Mouse (Mus musculus) intestine, embryonic 14.5 days (tissue): ENCODE measurements around the gene Gadl1. TPM values are rescaled to one million over a fixed set of nuclear protein-coding genes. Genes with fewer than 3 reads are reported as not detected.
"Not testable (repeated sequence)": the region's sequence is repeated elsewhere in the genome, so short reads cannot be mapped to it uniquely, and the experiment has no call there.

Experiments used
- ATAC-seq: fragments of 200-750 bp; cut with Nextera tagmentation; replicated peaks from 2 replicates; pipeline ENCODE4 v1.8.0; 2017; ENCODE audit warnings: low read depth, moderate number of reproducible peaks, moderate TSS enrichment, moderate library complexity; ENCODE audit not compliant: low FRiP score, low TSS enrichment
- DNase-seq: peaks from one replicate; pipeline ENCODE4 v3.0.0-alpha.2; 2018; ENCODE audit warnings: low spot score
- H3K27ac ChIP-seq: fragments of 300-500 bp; sonication (generic); 2 replicates; pipeline ENCODE4 v1.5.1; 2014; ENCODE audit warnings: low read depth, mild to moderate bottlenecking, control low read depth
- H3K27me3 ChIP-seq: fragments of 300-500 bp; sonication (generic); replicated peaks from 2 replicates; pipeline ENCODE4 v1.6.1; 2014; ENCODE audit warnings: low read length, control low read depth; ENCODE audit not compliant: control insufficient read depth, insufficient read depth
- H3K36me3 ChIP-seq: fragments of 300-500 bp; sonication (generic); 2 replicates; pipeline ENCODE4 v1.6.1; 2014; ENCODE audit warnings: low read length, control low read depth; ENCODE audit not compliant: control insufficient read depth, insufficient read depth
- H3K4me1 ChIP-seq: fragments of 300-500 bp; sonication (generic); replicated peaks from 2 replicates; pipeline ENCODE4 v1.6.1; 2014; ENCODE audit warnings: low read length, control low read depth, mixed read lengths; ENCODE audit not compliant: control insufficient read depth, insufficient read depth
- H3K4me2 ChIP-seq: fragments of 300-500 bp; sonication (generic); 2 replicates; pipeline ENCODE4 v1.6.1; 2014; ENCODE audit warnings: low read length
- H3K4me3 ChIP-seq: fragments of 300-500 bp; sonication (generic); 2 replicates; pipeline ENCODE4 v1.5.1; 2014; ENCODE audit warnings: low read depth, low read length, control low read depth, mixed read lengths
- H3K9ac ChIP-seq: fragments of 300-500 bp; sonication (generic); 2 replicates; pipeline ENCODE4 v1.6.1; 2014; ENCODE audit warnings: mild to moderate bottlenecking, low read length
- H3K9me3 ChIP-seq: fragments of 300-500 bp; sonication (generic); 2 replicates; pipeline ENCODE4 v1.6.1; 2016; ENCODE audit warnings: low read length, control low read depth; ENCODE audit not compliant: control insufficient read depth
- WGBS: fragments of 180-500 bp; shearing (Covaris S2); extraction: QIAGEN DNeasy Blood & Tissue Kit; methylation state at CpG from one replicate; pipeline ENCODE4 v1.1.7; 2014; 5-methylcytosine and 5-hydroxymethylcytosine counted together
- polyA plus RNA-seq: library from polyadenylated mRNA; unstranded; fragments of >200 nt; fragmentation: Nextera tagmentation; extraction: Ambion mirVana; gene quantifications from 2 replicates; pipeline ENCODE4 v1.2.1, GENCODE M21; 2014

Gene Gadl1
- polyA plus RNA-seq, 1 experiment from 2014 or later: 0.38 TPM

- no peak for DNase-seq
- H3K27ac ChIP-seq: no peak overlapping the region
- 85% methylated on average over 3 of the region's 3 CpGs for WGBS
These were observed 107.8 kb downstream of the Gadl1 start for GRCm38 (mm10) chr9:116017091-116017490.

GRCm38 (mm10) chr9:116018586-116018985 is 109.3 kb downstream of the Gadl1 start:
- H3K27ac ChIP-seq: no peak overlapping the region
- H3K4me2 ChIP-seq: no peak overlapping the region
- H3K27me3 ChIP-seq: no peaks in the 10 kb centered on the region
- DNase-seq: no peak
- no peaks in the 10 kb centered on the region for H3K9me3 ChIP-seq
- WGBS: 87% methylated on average over 7 of the region's 7 CpGs
- H3K4me1 ChIP-seq: peaks cover 9% of the 10 kb centered on the region; the same call in 1 of the 2 replicates
- ATAC-seq: no peak
- H3K4me3 ChIP-seq: no peak overlapping the region
- H3K9ac ChIP-seq: no peak overlapping the region
- no peaks in the 10 kb centered on the region for H3K36me3 ChIP-seq

More at GRCm38 (mm10) chr9:116017091-116017490, 107.8 kb downstream of the Gadl1 start:
- H3K4me1 ChIP-seq: peaks cover 9% of the 10 kb centered on the region; the same call in 1 of the 2 replicates
- H3K27me3 ChIP-seq: no peaks in the 10 kb centered on the region
- no peaks in the 10 kb centered on the region for H3K36me3 ChIP-seq
- 0 out of 2 replicates have a peak, but pooled peaks cover under 1% of the 10 kb centered on the region for H3K9me3 ChIP-seq
- H3K9ac ChIP-seq: no peak overlapping the region
- H3K4me2 ChIP-seq: no peak overlapping the region
- H3K4me3 ChIP-seq: no peak overlapping the region
- no peak for ATAC-seq

- no peaks in the 10 kb centered on the region for H3K36me3 ChIP-seq
- no peaks in the 10 kb centered on the region for H3K4me1 ChIP-seq
- DNase-seq: no peak
- H3K4me2 ChIP-seq: no peak overlapping the region
- H3K27ac ChIP-seq: no peak overlapping the region
- H3K4me3 ChIP-seq: no peak overlapping the region
- H3K27me3 ChIP-seq: no peaks in the 10 kb centered on the region
- WGBS: 87% methylated on average over 6 of the region's 6 CpGs
- H3K9ac ChIP-seq: no peak overlapping the region
- H3K9me3 ChIP-seq: no peaks in the 10 kb centered on the region
- no peak for ATAC-seq
These were observed 116.1 kb downstream of the Gadl1 start for GRCm38 (mm10) chr9:116025371-116025770.

GRCm38 (mm10) chr9:116029076-116029475 is 119.8 kb downstream of the Gadl1 start:
- Histone ChIP-seq H3K4me1 (peaks cover 3% of the 10 kb centered on the region; the same call in 1 of the 2 replicates), H3K9ac (no peak overlapping the region), H3K36me3 (no peaks in the 10 kb centered on the region), H3K9me3 (no peaks in the 10 kb centered on the region), H3K27ac (no peak overlapping the region), H3K27me3 (no peaks in the 10 kb centered on the region), H3K4me3 (no peak overlapping the region), H3K4me2 (no peak overlapping the region)
- ATAC-seq (no peak), DNase-seq (no peak)
- WGBS: 92% methylated on average over 2 of the region's 2 CpGs

- ATAC-seq (no peak), DNase-seq (no peak)
- H3K9me3 ChIP-seq: no peaks in the 10 kb centered on the region
- 35% methylated on average over 5 of the region's 5 CpGs for WGBS
- no peak overlapping the region for H3K4me2 ChIP-seq
- H3K4me1 ChIP-seq: peaks cover 3% of the 10 kb centered on the region; the same call in 1 of the 2 replicates
- H3K4me3 ChIP-seq: no peak overlapping the region
- H3K27me3 ChIP-seq: no peaks in the 10 kb centered on the region
- no peak overlapping the region for H3K9ac ChIP-seq
- H3K27ac ChIP-seq: no peak overlapping the region
- H3K36me3 ChIP-seq: no peaks in the 10 kb centered on the region
These were observed 123.5 kb downstream of the Gadl1 start for GRCm38 (mm10) chr9:116032711-116033110.

- H3K9ac ChIP-seq: no peak overlapping the region
- ATAC-seq: no peak
These were observed 129.0 kb downstream of the Gadl1 start for GRCm38 (mm10) chr9:116038275-116038674.

GRCm38 (mm10) chr9:116039981-116040380 is 130.7 kb downstream of the Gadl1 start:
- Histone ChIP-seq H3K27ac (no peak overlapping the region), H3K9ac (no peak overlapping the region), H3K36me3 (no peaks in the 10 kb centered on the region), H3K4me3 (no peak overlapping the region), H3K27me3 (no peaks in the 10 kb centered on the region), H3K4me1 (no peaks in the 10 kb centered on the region), H3K4me2 (no peak overlapping the region), H3K9me3 (no peaks in the 10 kb centered on the region)
- DNase-seq: no peak
- ATAC-seq: no peak
- WGBS: 73% methylated on average over 4 of the region's 4 CpGs

More at GRCm38 (mm10) chr9:116038275-116038674, 129.0 kb downstream of the Gadl1 start:
- Histone ChIP-seq H3K4me3 (no peak overlapping the region), H3K4me2 (no peak overlapping the region), H3K27ac (no peak overlapping the region), H3K9me3 (no peaks in the 10 kb centered on the region), H3K27me3 (no peaks in the 10 kb centered on the region), H3K36me3 (no peaks in the 10 kb centered on the region), H3K4me1 (no peaks in the 10 kb centered on the region)
- DNase-seq: no peak
- 68% methylated on average over 6 of the region's 6 CpGs for WGBS

- H3K4me1 ChIP-seq, ATAC-seq: not testable (repeated sequence)
- 96% methylated on average over 14 of the region's 14 CpGs for WGBS
These were observed 131.6 kb downstream of the Gadl1 start for GRCm38 (mm10) chr9:116040852-116041251.

GRCm38 (mm10) chr9:116041369-116041768 is 132.1 kb downstream of the Gadl1 start:
- 63% methylated on average over 4 of the region's 4 CpGs for WGBS
- H3K36me3 ChIP-seq: no peaks in the 10 kb centered on the region
- no peak overlapping the region for H3K9ac ChIP-seq
- ATAC-seq (no peak), DNase-seq (no peak)
- no peak overlapping the region for H3K4me2 ChIP-seq
- H3K4me3 ChIP-seq: no peak overlapping the region
- no peaks in the 10 kb centered on the region for H3K27me3 ChIP-seq
- H3K27ac ChIP-seq: no peak overlapping the region
- no peaks in the 10 kb centered on the region for H3K4me1 ChIP-seq
- no peaks in the 10 kb centered on the region for H3K9me3 ChIP-seq

More at GRCm38 (mm10) chr9:116040852-116041251, 131.6 kb downstream of the Gadl1 start:
- H3K27me3 ChIP-seq, H3K4me3 ChIP-seq, H3K4me2 ChIP-seq, H3K27ac ChIP-seq, H3K9ac ChIP-seq, H3K9me3 ChIP-seq, H3K36me3 ChIP-seq, DNase-seq: not testable (repeated sequence)
